Mouse (Mus musculus) bone marrow macrophage, adult 2 months (primary cell): ENCODE results near the gene Cd48. TPM values are rescaled to one million over a fixed set of nuclear protein-coding genes. Genes with fewer than 3 reads are reported as not detected.

Experiments
- H3K27ac ChIP-seq: 2 replicates; pipeline ENCODE4 v1.5.1; 2012; ENCODE audit warnings: low read depth, low read length; ENCODE audit not compliant: insufficient read depth
- H3K4me1 ChIP-seq: 2 replicates; pipeline ENCODE4 v1.6.1; 2012; ENCODE audit warnings: low read length; ENCODE audit not compliant: control insufficient read depth, insufficient read depth
- H3K4me3 ChIP-seq: 2 replicates; pipeline ENCODE4 v1.5.1; 2012; ENCODE audit warnings: mild to moderate bottlenecking, low read length, moderate library complexity; ENCODE audit not compliant: insufficient read depth
- CTCF ChIP-seq: IDR thresholded peaks from 2 replicates; pipeline ENCODE4 v1.5.1; 2012; ENCODE audit warnings: low read depth, mild to moderate bottlenecking, low read length, moderate library complexity
- POLR2A ChIP-seq: IDR thresholded peaks from 2 replicates; pipeline ENCODE4 v1.6.1; 2012; ENCODE audit warnings: mild to moderate bottlenecking, low read depth, low read length, borderline replicate concordance
- polyA plus RNA-seq: library from polyadenylated mRNA; stranded (reverse); fragments of >200 nt; gene quantifications from 2 replicates; pipeline ENCODE4 v1.2.4, GENCODE M21; 2012; ENCODE audit not compliant: missing spikeins, insufficient read depth, insufficient read length

Cd48 gene
- polyA plus RNA-seq = 346 and 376 TPM in 2 replicates

- Histone ChIP-seq H3K4me1 (peaks cover 36% of the 10 kb centered on the region), H3K27ac (peak within 1 kb of the TSS; percentile 89), H3K4me3 (peak within 1 kb of the TSS; percentile 87)
- TF ChIP-seq CTCF = no peak
- TF ChIP-seq POLR2A = no peak
Measured at GRCm38 (mm10) chr1:171681531-171682299, at the start of gene Cd48. TSS of gene Cd48 (plus strand) at chr1:171682009.

- Histone ChIP-seq H3K4me3 (no peak overlapping the region), H3K27ac (no peak overlapping the region), H3K4me1 (peaks cover 63% of the 10 kb centered on the region)
- TF ChIP-seq CTCF (no peak), POLR2A (no peak)
Measured at GRCm38 (mm10) chr1:171635696-171636095, 46.1 kb upstream of the Cd48 start.

- Histone ChIP-seq H3K4me3 (no peak overlapping the region), H3K27ac (peak overlapping the region; percentile 79), H3K4me1 (peaks cover 55% of the 10 kb centered on the region)
- TF ChIP-seq POLR2A (no peak), CTCF (no peak)
Measured at GRCm38 (mm10) chr1:171637101-171637500, 44.7 kb upstream of the Cd48 start.

GRCm38 (mm10) chr1:171638686-171639085 is 43.1 kb upstream of the Cd48 start:
- TF ChIP-seq POLR2A (no peak), CTCF (no peak)
- Histone ChIP-seq H3K4me3 (no peak overlapping the region), H3K27ac (no peak overlapping the region), H3K4me1 (peaks cover 41% of the 10 kb centered on the region)

- no peak overlapping the region for H3K27ac ChIP-seq
- H3K4me1 ChIP-seq = peaks cover 35% of the 10 kb centered on the region
- TF ChIP-seq POLR2A = no peak
- TF ChIP-seq CTCF = no peak
Measured at GRCm38 (mm10) chr1:171640796-171641195, 41.0 kb upstream of the Cd48 start.

GRCm38 (mm10) chr1:171643612-171644011 is 38.2 kb upstream of the Cd48 start:
- Histone ChIP-seq H3K4me3 (no peak overlapping the region), H3K27ac (no peak overlapping the region), H3K4me1 (peaks cover 37% of the 10 kb centered on the region)
- no peak for TF ChIP-seq CTCF
- no peak for TF ChIP-seq POLR2A

More at GRCm38 (mm10) chr1:171640796-171641195, 41.0 kb upstream of the Cd48 start:
- no peak overlapping the region for H3K4me3 ChIP-seq

GRCm38 (mm10) chr1:171646429-171646940 is 35.3 kb upstream of the Cd48 start:
- no peak for TF ChIP-seq POLR2A
- TF ChIP-seq CTCF = no peak
- peaks cover 35% of the 10 kb centered on the region for H3K4me1 ChIP-seq
- 0 out of 2 replicates have a peak overlapping the region, but pooled peaks have one; percentile 7 for H3K4me3 ChIP-seq
- peak overlapping the region; percentile 70 for H3K27ac ChIP-seq

- TF ChIP-seq POLR2A = no peak
- no peak for TF ChIP-seq CTCF
- no peak overlapping the region for H3K4me3 ChIP-seq
- H3K4me1 ChIP-seq = peaks cover 35% of the 10 kb centered on the region
- H3K27ac ChIP-seq = no peak overlapping the region
Measured at GRCm38 (mm10) chr1:171647716-171648115, 34.1 kb upstream of the Cd48 start.

GRCm38 (mm10) chr1:171648840-171649239 is 33.0 kb upstream of the Cd48 start:
- Histone ChIP-seq H3K4me3 (peak overlapping the region; percentile 1; the same call in 1 of the 2 replicates), H3K4me1 (peaks cover 32% of the 10 kb centered on the region), H3K27ac (no peak overlapping the region)
- no peak for TF ChIP-seq POLR2A
- no peak for TF ChIP-seq CTCF

- no peak for TF ChIP-seq CTCF
- TF ChIP-seq POLR2A = no peak
- Histone ChIP-seq H3K27ac (no peak within 1 kb of the TSS), H3K4me1 (peaks cover 16% of the 10 kb centered on the region), H3K4me3 (no peak within 1 kb of the TSS)
Measured at GRCm38 (mm10) chr1:171652734-171653133, 29.1 kb upstream of the Cd48 start, which contains the start of gene Slamf7. TSS of gene Slamf7 (minus strand) at chr1:171653035.

GRCm38 (mm10) chr1:171658561-171658991 is 23.2 kb upstream of the Cd48 start:
- H3K4me1 ChIP-seq = peaks cover 44% of the 10 kb centered on the region
- H3K27ac ChIP-seq = peak overlapping the region; percentile 94
- TF ChIP-seq POLR2A (no peak), CTCF (no peak)
- no peak overlapping the region for H3K4me3 ChIP-seq
